Mouse (Mus musculus): ENCODE measurements around the gene Tmem266. TPM values are rescaled to one million over a fixed set of nuclear protein-coding genes. Genes with fewer than 3 reads are reported as not detected.
A peak's percentile ranks its signal among the peaks of the same experiment; 100 is the strongest.

The Tmem266 gene
- polyA plus RNA-seq (2015; fragmentation: Nextera tagmentation; extraction: Ambion mirVana), result 0.23 and 0.29 TPM in 2 replicates

GRCm38 (mm10) chr9:55326515-55327233 is at the start of gene Tmem266, which contains the start of gene Nrg4:
TSS of gene Tmem266 (plus strand) at chr9:55326913.
TSS of gene Nrg4 (minus strand) at chr9:55326844.
- Histone ChIP-seq H3K36me3 (no peaks in the 10 kb centered on the region), H3K27me3 (peaks cover 93% of the 10 kb centered on the region), H3K9me3 (replicated peaks) (no peaks in the 10 kb centered on the region), H3K4me3 (replicated peaks) (peak within 1 kb of the TSS; percentile 75), H3K27ac (no peak within 1 kb of the TSS), H3K4me2 (peak within 1 kb of the TSS; percentile 96), H3K9ac (peak within 1 kb of the TSS; percentile 62), H3K4me1 (peaks cover 10% of the 10 kb centered on the region)
- peak; percentile 94 for ATAC-seq (replicated peaks; ENCODE audit: low FRiP score)
- WGBS, result under 1% methylated on average over 42 of the region's 82 CpGs

DNA sequence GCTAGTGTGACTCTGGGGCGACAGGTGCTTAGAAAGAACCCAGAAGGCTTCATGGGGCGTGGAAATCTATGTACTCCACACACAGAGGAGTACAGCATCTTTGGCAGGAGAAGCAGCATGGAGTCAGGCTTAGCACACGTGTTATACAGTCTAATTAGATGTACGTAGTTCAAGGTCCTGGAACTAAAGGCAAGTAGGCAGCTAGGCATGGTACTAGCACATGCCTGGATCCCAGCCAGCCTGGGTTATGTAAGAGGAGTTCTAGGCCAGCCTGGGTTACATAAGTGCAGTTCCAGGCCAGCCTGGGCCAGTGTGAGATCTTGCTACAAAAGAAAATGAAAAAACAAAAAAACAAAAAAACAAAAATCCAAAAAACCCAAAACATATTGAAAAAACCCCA is 49.2 kb upstream of the Tmem266 start:
- no peak overlapping the region for H3K4me3 ChIP-seq (replicated peaks)
- H3K36me3 ChIP-seq, result no peaks in the 10 kb centered on the region
- no peak overlapping the region for H3K27ac ChIP-seq
- H3K9me3 ChIP-seq (replicated peaks), result no peaks in the 10 kb centered on the region
- no peaks in the 10 kb centered on the region for H3K27me3 ChIP-seq
- ATAC-seq (replicated peaks; ENCODE audit: low FRiP score), result no peak
- H3K4me2 ChIP-seq, result no peak overlapping the region
- no peak overlapping the region for H3K9ac ChIP-seq
- WGBS, result 44% methylated on average over 4 of the region's 4 CpGs
- H3K4me1 ChIP-seq, result no peaks in the 10 kb centered on the region

DNA sequence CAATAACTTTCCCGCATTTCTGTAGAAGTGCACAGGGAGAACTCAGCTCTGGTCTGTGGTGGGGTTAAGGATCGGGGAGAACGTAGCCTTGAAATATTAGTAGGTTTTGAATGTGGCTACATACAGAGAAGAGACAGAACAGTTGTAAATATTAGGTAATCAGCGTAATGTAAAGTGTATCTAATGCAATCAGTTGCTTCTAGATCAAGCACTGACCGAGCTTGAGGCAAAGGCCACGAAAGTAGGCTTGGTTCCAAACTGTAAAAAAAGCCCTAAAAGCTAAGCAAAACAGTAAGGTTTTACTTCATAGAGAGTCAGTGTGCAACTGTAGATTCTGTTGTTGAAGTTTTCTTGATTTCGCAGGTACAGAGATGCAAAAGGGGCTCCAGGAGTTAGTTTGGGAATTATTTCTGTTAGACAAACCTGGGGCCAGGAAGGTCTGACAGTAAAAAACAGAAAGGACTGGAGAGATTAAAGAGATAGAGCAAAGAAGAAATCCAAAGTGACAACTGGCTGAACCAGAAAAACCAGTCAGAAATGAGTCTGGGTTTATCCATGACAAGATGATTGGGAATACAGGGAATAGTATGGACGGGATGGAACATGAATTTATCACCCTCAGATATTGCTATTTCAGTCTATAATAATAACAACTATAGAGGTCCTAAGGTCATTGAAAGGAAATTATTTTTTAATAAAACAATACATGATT is 47.4 kb upstream of the Tmem266 start:
- WGBS, result 79% methylated on average over 8 of the region's 8 CpGs
- H3K27me3 ChIP-seq, result no peaks in the 10 kb centered on the region
- no peaks in the 10 kb centered on the region for H3K36me3 ChIP-seq
- H3K9ac ChIP-seq, result no peak overlapping the region
- ATAC-seq (replicated peaks; ENCODE audit: low FRiP score), result no peak
- H3K9me3 ChIP-seq (replicated peaks), result no peaks in the 10 kb centered on the region
- H3K4me3 ChIP-seq (replicated peaks), result no peak overlapping the region
- H3K4me1 ChIP-seq, result peaks cover 4% of the 10 kb centered on the region
- no peak overlapping the region for H3K4me2 ChIP-seq
- no peak overlapping the region for H3K27ac ChIP-seq

- Histone ChIP-seq H3K9me3 (replicated peaks) (no peaks in the 10 kb centered on the region), H3K27me3 (peaks cover 2% of the 10 kb centered on the region; the same call in 1 of the 2 replicates), H3K4me3 (replicated peaks) (no peak overlapping the region), H3K27ac (no peak overlapping the region), H3K9ac (no peak overlapping the region), H3K36me3 (no peaks in the 10 kb centered on the region), H3K4me1 (peaks cover 4% of the 10 kb centered on the region), H3K4me2 (peak overlapping the region; percentile 43)
- 1% methylated on average over 14 of the region's 14 CpGs for WGBS
- ATAC-seq (replicated peaks; ENCODE audit: low FRiP score), result no peak
Measured at GRCm38 (mm10) chr9:55283516-55283915, 43.2 kb upstream of the Tmem266 start.

DNA sequence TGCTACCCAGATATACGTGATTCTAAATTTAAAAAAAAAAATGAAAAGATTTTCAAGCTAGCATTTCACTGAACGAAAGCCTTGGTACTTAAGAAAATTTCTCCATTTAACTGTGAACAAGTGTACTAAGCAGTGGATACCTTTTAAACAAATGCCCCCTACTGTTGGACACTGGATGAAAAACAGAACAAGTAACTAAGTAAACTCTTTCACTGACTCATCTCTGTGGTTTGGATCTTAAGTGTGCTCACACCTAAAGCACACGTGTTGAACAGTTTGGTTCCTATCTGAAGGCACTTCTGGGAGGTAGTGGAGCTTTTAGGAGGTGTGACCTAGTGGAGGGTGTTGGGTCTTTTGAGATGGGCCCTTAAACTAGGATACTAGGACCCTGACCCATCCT is 41.5 kb upstream of the Tmem266 start:
- peaks cover 4% of the 10 kb centered on the region for H3K4me1 ChIP-seq
- no peak overlapping the region for H3K4me3 ChIP-seq (replicated peaks)
- 72% methylated on average over 3 of the region's 3 CpGs for WGBS
- ATAC-seq (replicated peaks; ENCODE audit: low FRiP score), result no peak
- H3K9me3 ChIP-seq (replicated peaks), result no peaks in the 10 kb centered on the region
- no peak overlapping the region for H3K27ac ChIP-seq
- H3K4me2 ChIP-seq, result no peak overlapping the region
- no peak overlapping the region for H3K9ac ChIP-seq
- peaks cover 2% of the 10 kb centered on the region; the same call in 1 of the 2 replicates for H3K27me3 ChIP-seq
- H3K36me3 ChIP-seq, result no peaks in the 10 kb centered on the region

DNA sequence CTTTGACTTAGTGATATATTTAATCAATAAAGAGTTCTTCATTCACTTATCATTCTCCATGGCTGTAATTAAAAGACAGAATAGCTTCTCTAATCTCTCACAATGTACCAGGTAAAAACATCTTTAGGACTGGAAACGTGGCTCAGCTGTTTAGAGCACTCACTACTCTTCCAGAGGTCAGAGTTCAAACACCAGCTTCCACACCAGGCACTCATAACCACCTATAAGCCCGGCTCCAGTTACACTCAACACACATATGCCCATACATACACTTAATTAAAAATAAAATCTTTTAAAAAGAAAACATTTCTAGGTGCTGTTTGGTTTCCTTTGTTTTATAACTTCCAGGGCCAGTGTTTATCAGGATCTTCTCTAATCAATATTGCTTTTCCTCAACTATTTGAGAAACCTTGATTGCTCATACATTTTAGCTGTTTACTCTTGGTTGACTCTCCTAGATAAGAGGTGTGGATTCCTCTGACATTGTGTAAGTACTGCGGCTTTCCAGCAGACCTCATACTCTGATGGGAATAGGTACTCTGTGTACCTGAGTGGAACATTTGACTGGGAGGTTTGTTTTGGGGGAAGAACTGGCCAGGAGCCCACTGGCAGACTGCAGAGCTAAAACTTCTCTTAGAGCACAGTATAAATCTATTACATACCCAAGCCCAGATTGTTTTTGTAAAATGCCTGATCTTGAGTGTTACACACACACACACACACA is 37.1 kb upstream of the Tmem266 start:
- 55% methylated on average over 3 of the region's 3 CpGs for WGBS
- no peak overlapping the region for H3K27ac ChIP-seq
- no peak for ATAC-seq (replicated peaks; ENCODE audit: low FRiP score)

GRCm38 (mm10) chr9:55291966-55292365 is 34.7 kb upstream of the Tmem266 start:
- H3K27ac ChIP-seq, result no peak overlapping the region
- no peaks in the 10 kb centered on the region for H3K9me3 ChIP-seq (replicated peaks)
- WGBS, result 94% methylated on average over 4 of the region's 4 CpGs
- H3K4me2 ChIP-seq, result no peak overlapping the region
- no peak for ATAC-seq (replicated peaks; ENCODE audit: low FRiP score)
- no peaks in the 10 kb centered on the region for H3K4me1 ChIP-seq
- H3K36me3 ChIP-seq, result no peaks in the 10 kb centered on the region
- H3K27me3 ChIP-seq, result no peaks in the 10 kb centered on the region
- no peak overlapping the region for H3K9ac ChIP-seq
- no peak overlapping the region for H3K4me3 ChIP-seq (replicated peaks)

More for the DNA sequence above, 37.1 kb upstream of the Tmem266 start:
- Histone ChIP-seq H3K9ac (no peak overlapping the region), H3K27me3 (peaks cover 2% of the 10 kb centered on the region; the same call in 1 of the 2 replicates), H3K9me3 (replicated peaks) (no peaks in the 10 kb centered on the region), H3K4me3 (replicated peaks) (no peak overlapping the region), H3K4me2 (no peak overlapping the region), H3K4me1 (no peaks in the 10 kb centered on the region), H3K36me3 (no peaks in the 10 kb centered on the region)

GRCm38 (mm10) chr9:55296221-55296620 is 30.5 kb upstream of the Tmem266 start:
- H3K4me3 ChIP-seq (replicated peaks), result no peak overlapping the region
- no peak overlapping the region for H3K27ac ChIP-seq
- no peak overlapping the region for H3K4me2 ChIP-seq
- no peaks in the 10 kb centered on the region for H3K27me3 ChIP-seq
- no peak overlapping the region for H3K9ac ChIP-seq
- no peaks in the 10 kb centered on the region for H3K36me3 ChIP-seq
- no peaks in the 10 kb centered on the region for H3K4me1 ChIP-seq
- ATAC-seq (replicated peaks; ENCODE audit: low FRiP score), result no peak
- no peaks in the 10 kb centered on the region for H3K9me3 ChIP-seq (replicated peaks)
- WGBS, result 37% methylated on average over 2 of the region's 2 CpGs

DNA sequence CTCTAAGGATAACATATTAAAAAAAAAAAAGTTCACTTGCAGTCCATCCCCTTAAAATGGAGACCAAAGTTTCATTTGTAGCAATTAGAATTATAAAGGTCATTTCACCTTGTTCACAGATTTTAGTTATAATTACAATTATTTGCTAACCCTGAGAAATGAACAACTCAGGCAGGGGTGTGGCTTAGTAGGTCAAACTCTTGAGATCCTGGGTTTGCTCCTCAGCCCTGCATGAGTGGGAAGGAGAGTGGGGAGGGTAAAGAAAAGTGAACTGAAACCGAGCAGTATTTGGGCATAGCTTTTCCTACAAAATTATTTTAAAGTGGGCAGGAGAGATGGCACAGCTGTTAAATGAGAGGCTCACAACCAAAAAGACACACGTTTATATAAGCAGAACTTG is 19.6 kb upstream of the Tmem266 start:
- Histone ChIP-seq H3K27me3 (peaks cover 10% of the 10 kb centered on the region; the same call in 1 of the 2 replicates), H3K4me1 (no peaks in the 10 kb centered on the region), H3K27ac (no peak overlapping the region), H3K9ac (no peak overlapping the region), H3K36me3 (no peaks in the 10 kb centered on the region), H3K9me3 (replicated peaks) (no peaks in the 10 kb centered on the region), H3K4me2 (no peak overlapping the region), H3K4me3 (replicated peaks) (no peak overlapping the region)
- WGBS, result 71% methylated on average over 2 of the region's 2 CpGs
- no peak for ATAC-seq (replicated peaks; ENCODE audit: low FRiP score)

DNA sequence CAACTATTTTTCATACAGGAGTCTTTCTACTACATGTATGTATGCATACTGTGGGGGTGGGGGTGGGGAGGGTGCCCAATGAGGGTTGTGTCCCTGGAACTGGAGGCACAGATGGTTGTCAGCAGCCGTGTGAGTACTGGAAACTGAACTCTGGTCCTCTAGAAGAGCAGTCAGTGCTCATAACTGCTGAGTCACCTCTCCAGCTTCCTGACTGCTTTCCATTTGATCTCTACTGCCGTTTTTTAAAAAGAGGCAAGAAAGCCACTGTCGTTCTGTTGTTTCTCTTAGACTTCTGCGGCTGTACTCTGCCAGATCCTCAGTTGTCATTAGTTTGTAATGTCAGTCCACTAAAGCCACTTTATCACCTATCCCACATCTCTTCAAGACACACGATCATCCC is 19.2 kb upstream of the Tmem266 start:
- Histone ChIP-seq H3K4me2 (no peak overlapping the region), H3K9ac (no peak overlapping the region), H3K4me3 (replicated peaks) (no peak overlapping the region), H3K27ac (no peak overlapping the region), H3K9me3 (replicated peaks) (no peaks in the 10 kb centered on the region), H3K36me3 (no peaks in the 10 kb centered on the region), H3K27me3 (peaks cover 10% of the 10 kb centered on the region; the same call in 1 of the 2 replicates), H3K4me1 (no peaks in the 10 kb centered on the region)
- ATAC-seq (replicated peaks; ENCODE audit: low FRiP score), result no peak
- WGBS, result 55% methylated on average over 5 of the region's 5 CpGs

- Histone ChIP-seq H3K9me3 (replicated peaks) (no peaks in the 10 kb centered on the region), H3K27me3 (peaks cover 11% of the 10 kb centered on the region; the same call in 1 of the 2 replicates), H3K9ac (no peak overlapping the region), H3K36me3 (no peaks in the 10 kb centered on the region), H3K4me3 (replicated peaks) (no peak overlapping the region), H3K27ac (no peak overlapping the region), H3K4me2 (no peak overlapping the region), H3K4me1 (no peaks in the 10 kb centered on the region)
- ATAC-seq (replicated peaks; ENCODE audit: low FRiP score), result no peak
- 83% methylated on average over 5 of the region's 5 CpGs for WGBS
Measured at GRCm38 (mm10) chr9:55308455-55308854, 18.3 kb upstream of the Tmem266 start.

DNA sequence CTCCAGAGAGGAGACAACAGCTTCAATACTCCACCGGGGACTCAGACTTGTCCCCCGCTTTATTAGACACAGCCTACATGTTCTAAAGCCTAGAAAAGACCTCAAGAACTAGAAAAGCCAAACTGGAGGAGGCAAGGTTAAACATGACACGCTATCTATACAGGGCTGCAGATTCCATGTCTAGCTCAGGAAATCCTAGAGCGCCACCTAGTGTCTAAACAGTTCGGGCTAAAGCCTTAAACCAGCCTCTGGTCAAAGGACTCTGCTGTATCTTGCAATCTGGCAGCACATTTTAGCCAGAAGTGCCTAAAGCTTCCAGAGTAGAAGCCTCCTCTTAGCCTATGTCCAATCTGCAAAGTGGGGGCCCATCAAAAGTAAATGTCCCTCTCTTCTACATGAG is 15.2 kb upstream of the Tmem266 start:
- Histone ChIP-seq H3K4me1 (no peaks in the 10 kb centered on the region), H3K27me3 (peaks cover 22% of the 10 kb centered on the region; the same call in 1 of the 2 replicates), H3K4me3 (replicated peaks) (no peak overlapping the region), H3K27ac (no peak overlapping the region), H3K4me2 (no peak overlapping the region), H3K9ac (no peak overlapping the region), H3K36me3 (no peaks in the 10 kb centered on the region), H3K9me3 (replicated peaks) (no peaks in the 10 kb centered on the region)
- WGBS, result 8% methylated on average over 5 of the region's 5 CpGs
- ATAC-seq (replicated peaks; ENCODE audit: low FRiP score), result 0 out of 2 replicates have a peak, but pooled peaks have one; percentile 58
